Mouse (Mus musculus) limb, embryonic 14.5 days (tissue): Measurements from ENCODE around the gene Tcp11x2. TPM values are rescaled to one million over a fixed set of nuclear protein-coding genes. Genes with fewer than 3 reads are reported as not detected.

Experiments used
- ATAC-seq: fragments of 200-750 bp; cut with Nextera tagmentation; 2 replicates; pipeline ENCODE4 v1.8.0; 2017; ENCODE audit warnings: low read depth, moderate number of reproducible peaks, moderate TSS enrichment; ENCODE audit not compliant: low FRiP score
- DNase-seq: peaks from one replicate; pipeline ENCODE4 v3.0.0-alpha.2; 2015; ENCODE audit warnings: low spot score
- H3K27ac ChIP-seq: fragments of 300-500 bp; sonication (generic); replicated peaks from 2 replicates; pipeline ENCODE4 v1.5.1; 2014; ENCODE audit warnings: low read depth, mild to moderate bottlenecking, low read length, moderate library complexity, mixed read lengths
- H3K27me3 ChIP-seq: fragments of 300-500 bp; sonication (generic); 2 replicates; pipeline ENCODE4 v1.6.1; 2014; ENCODE audit warnings: low read length, mixed read lengths; ENCODE audit not compliant: control insufficient read depth, insufficient read depth
- H3K36me3 ChIP-seq: fragments of 300-500 bp; sonication (generic); 2 replicates; pipeline ENCODE4 v1.6.1; 2014; ENCODE audit warnings: mild to moderate bottlenecking, low read length, moderate library complexity, mixed read lengths; ENCODE audit not compliant: control insufficient read depth, insufficient read depth
- H3K4me1 ChIP-seq: fragments of 300-500 bp; sonication (generic); 2 replicates; pipeline ENCODE4 v1.6.1; 2014; ENCODE audit warnings: antibody characterized with exemption, low read length, mixed read lengths; ENCODE audit not compliant: control insufficient read depth, insufficient read depth
- H3K4me2 ChIP-seq: fragments of 300-500 bp; sonication (generic); replicated peaks from 2 replicates; pipeline ENCODE4 v1.6.1; 2014; ENCODE audit warnings: low read depth, mild to moderate bottlenecking, low read length, moderate library complexity; ENCODE audit not compliant: severe bottlenecking
- H3K4me3 ChIP-seq: fragments of 300-500 bp; sonication (generic); replicated peaks from 2 replicates; pipeline ENCODE4 v1.5.1; 2014; ENCODE audit warnings: low read length
- H3K9ac ChIP-seq: fragments of 300-500 bp; sonication (generic); 2 replicates; pipeline ENCODE4 v1.6.1; 2014; ENCODE audit warnings: mild to moderate bottlenecking, low read depth, low read length, moderate library complexity; ENCODE audit not compliant: severe bottlenecking
- H3K9me3 ChIP-seq: fragments of 300-500 bp; sonication (generic); 2 replicates; pipeline ENCODE4 v1.6.1; 2016; ENCODE audit warnings: low read length; ENCODE audit not compliant: control insufficient read depth
- POLR2A ChIP-seq: fragments of 200-500 bp; IDR thresholded peaks from 2 replicates; pipeline ENCODE4 v1.8.0; 2012; ENCODE audit warnings: inconsistent platforms, mild to moderate bottlenecking, moderate library complexity, borderline replicate concordance; ENCODE audit not compliant: insufficient read depth, insufficient read length; ENCODE audit errors: extremely low read depth
- WGBS: fragments of 180-500 bp; shearing (Covaris S2); extraction: QIAGEN DNeasy Blood & Tissue Kit; methylation state at CpG from one replicate; pipeline ENCODE4 v1.1.7; 2014; 5-methylcytosine and 5-hydroxymethylcytosine counted together
- polyA plus RNA-seq, 2 experiments: library from polyadenylated mRNA; depleted of rRNA in 1 of 2; stranded (reverse) in 1 of 2; unstranded in 1 of 2; fragments of >200 nt; fragmentation: Nextera tagmentation in 1 of 2; extraction: Ambion mirVana in 1 of 2; gene quantifications; 2 replicates each; pipeline versions ENCODE4 v1.2.1 to v1.2.3; 2012 to 2014

The Tcp11x2 gene
- polyA plus RNA-seq, 2 experiments: not detected

DNA sequence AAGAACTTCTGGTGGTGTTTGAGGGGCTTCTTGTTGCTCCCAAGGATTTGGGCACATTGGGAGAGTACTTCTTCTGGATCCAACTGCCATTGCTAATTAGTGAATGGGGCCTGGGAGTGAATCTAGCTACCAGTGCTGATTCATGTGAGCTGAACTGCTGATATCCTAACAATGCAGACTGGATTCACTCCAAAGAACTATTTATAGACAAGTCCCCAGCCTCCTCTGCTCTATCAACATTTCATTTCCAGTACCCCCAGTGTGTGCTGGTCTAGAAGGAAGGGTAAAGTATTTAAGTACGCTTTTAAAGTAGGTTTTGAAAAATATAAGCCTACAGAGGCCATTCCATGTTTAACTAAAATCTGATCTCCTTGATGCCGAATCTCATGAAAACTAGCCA lies 19.3 kb upstream of the Tcp11x2 start:
- H3K27me3 ChIP-seq: no peaks in the 10 kb centered on the region
- H3K27ac ChIP-seq: no peak overlapping the region
- 78% methylated on average over 2 of the region's 2 CpGs for WGBS
- H3K9ac ChIP-seq: no peak overlapping the region
- no peak for DNase-seq
- TF ChIP-seq POLR2A: no peak
- no peak for ATAC-seq
- no peak overlapping the region for H3K4me3 ChIP-seq
- H3K4me2 ChIP-seq: no peak overlapping the region
- H3K36me3 ChIP-seq: no peaks in the 10 kb centered on the region
- H3K4me1 ChIP-seq: no peaks in the 10 kb centered on the region
- H3K9me3 ChIP-seq: no peaks in the 10 kb centered on the region

DNA sequence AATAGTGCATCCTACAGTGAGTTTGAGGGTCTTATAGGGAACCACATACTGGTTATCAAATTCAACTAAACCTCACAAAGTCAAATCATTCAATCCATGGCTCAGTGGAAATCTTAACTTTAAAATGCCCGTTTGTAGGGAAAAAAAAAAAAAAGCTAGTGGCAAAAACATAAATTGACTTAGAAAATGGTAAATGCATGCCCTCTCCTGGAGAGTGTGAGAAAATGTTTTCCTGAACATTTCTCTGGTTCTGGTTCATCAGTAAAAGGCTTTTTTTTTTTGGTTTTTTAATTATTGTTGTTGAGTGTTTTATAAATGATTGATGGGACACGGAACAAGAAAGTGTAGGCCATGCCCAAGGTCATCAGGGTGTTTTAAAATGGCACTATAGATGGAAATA lies 10.8 kb upstream of the Tcp11x2 start:
- no peak overlapping the region for H3K4me3 ChIP-seq
- no peak overlapping the region for H3K9ac ChIP-seq
- DNase-seq: no peak
- H3K4me1 ChIP-seq: no peaks in the 10 kb centered on the region
- H3K27me3 ChIP-seq: no peaks in the 10 kb centered on the region
- no peak overlapping the region for H3K4me2 ChIP-seq
- H3K9me3 ChIP-seq: no peaks in the 10 kb centered on the region
- WGBS: 49% methylated on average over 2 of the region's 2 CpGs
- no peaks in the 10 kb centered on the region for H3K36me3 ChIP-seq
- no peak overlapping the region for H3K27ac ChIP-seq
- no peak for TF ChIP-seq POLR2A
- no peak for ATAC-seq

DNA sequence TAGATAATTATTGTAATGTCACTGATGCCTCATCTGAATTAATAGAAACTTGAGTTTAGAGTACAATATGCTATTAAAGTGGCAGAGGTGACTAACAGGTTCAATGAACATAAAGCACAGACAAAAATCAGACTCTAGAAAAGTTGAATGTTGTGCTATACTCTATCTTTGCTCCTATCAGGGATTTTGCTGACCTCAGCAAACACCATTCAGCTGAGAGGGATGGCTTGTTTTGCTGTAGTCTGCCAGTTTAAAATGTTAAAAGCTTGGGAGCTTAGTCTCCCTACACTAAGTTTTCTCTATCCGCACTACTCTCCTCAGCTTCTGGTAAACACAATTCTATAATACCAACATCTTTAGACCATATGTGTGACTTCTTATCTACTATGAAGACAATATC lies 9.5 kb upstream of the Tcp11x2 start:
- Histone ChIP-seq H3K4me3 (no peak overlapping the region), H3K9me3 (no peaks in the 10 kb centered on the region), H3K27me3 (no peaks in the 10 kb centered on the region), H3K4me1 (no peaks in the 10 kb centered on the region), H3K9ac (no peak overlapping the region), H3K27ac (no peak overlapping the region), H3K36me3 (no peaks in the 10 kb centered on the region), H3K4me2 (no peak overlapping the region)
- no peak for ATAC-seq
- no peak for DNase-seq
- 87% methylated on average over 1 of the region's 1 CpGs for WGBS
- TF ChIP-seq POLR2A: no peak

GRCm38 (mm10) chrX:135687802-135688201 lies 5.8 kb downstream of the Tcp11x2 start:
- WGBS: 65% methylated on average over 3 of the region's 3 CpGs

GRCm38 (mm10) chrX:135681858-135682257 lies 11.7 kb downstream of the Tcp11x2 start:
- no peaks in the 10 kb centered on the region for H3K36me3 ChIP-seq
- 74% methylated on average over 2 of the region's 2 CpGs for WGBS

More at GRCm38 (mm10) chrX:135687802-135688201, 5.8 kb downstream of the Tcp11x2 start:
- H3K9ac ChIP-seq: no peak overlapping the region
- ATAC-seq: no peak
- no peak overlapping the region for H3K27ac ChIP-seq
- no peaks in the 10 kb centered on the region for H3K27me3 ChIP-seq
- TF ChIP-seq POLR2A: no peak
- H3K9me3 ChIP-seq: no peaks in the 10 kb centered on the region
- no peak for DNase-seq
- H3K4me2 ChIP-seq: no peak overlapping the region
- H3K4me3 ChIP-seq: no peak overlapping the region
- H3K36me3 ChIP-seq: no peaks in the 10 kb centered on the region
- H3K4me1 ChIP-seq: no peaks in the 10 kb centered on the region

More at GRCm38 (mm10) chrX:135681858-135682257, 11.7 kb downstream of the Tcp11x2 start:
- Histone ChIP-seq H3K9me3 (no peaks in the 10 kb centered on the region), H3K9ac (no peak overlapping the region), H3K4me1 (no peaks in the 10 kb centered on the region), H3K27me3 (no peaks in the 10 kb centered on the region), H3K4me3 (no peak overlapping the region), H3K4me2 (no peak overlapping the region), H3K27ac (no peak overlapping the region)
- DNase-seq: no peak
- no peak for TF ChIP-seq POLR2A
- no peak for ATAC-seq
